Mouse (Mus musculus) adrenal gland, adult 18-20 months (tissue): ENCODE data around the gene Nudt14. TPM values are rescaled to one million over a fixed set of nuclear protein-coding genes. Genes with fewer than 3 reads are reported as not detected.
A peak's percentile ranks its signal among the peaks of the same experiment; 100 is the strongest.

Experiments used
- DNase-seq, 2 experiments: peaks; one replicate each; pipeline ENCODE4 v3.0.0; 2021 to 2022; ENCODE audit warnings: low spot score in 2 of 2
- long read RNA-seq, 2 experiments: library from polyadenylated mRNA; stranded (forward); transcript quantifications; one replicate each; pipeline ENCODE4 v2.0.0; 2021
- total RNA-seq, 2 experiments: library from RNA; stranded (reverse); gene quantifications; 1 replicate in 1 of 2; 2 replicates in 1 of 2; pipeline ENCODE4 v1.2.3; 2021

The Nudt14 gene
- 10 to 100 TPM; 30.5 to 31.9 TPM for total RNA-seq
- long read RNA-seq, experiment 1, transcript Nudt14-202 (5 exons, 1,241 nt), result major isoform, 5 of 8 reads
- long read RNA-seq, experiment 1, partial matches to known transcripts, result 0 of 8 reads
- long read RNA-seq, experiment 1, other reads (novel, unspliced or antisense), result 0 of 8 reads
- long read RNA-seq, experiment 2, transcript Nudt14-202 (5 exons, 1,241 nt), result major isoform, 27 of 39 reads
- long read RNA-seq, experiment 2, transcript Nudt14-201 (5 exons, 734 nt), result minor isoform, 5 of 39 reads
- long read RNA-seq, experiment 2, partial matches to known transcripts, result 0 of 39 reads
- long read RNA-seq, experiment 2, other reads (novel, unspliced or antisense), result 4 of 39 reads

DNA sequence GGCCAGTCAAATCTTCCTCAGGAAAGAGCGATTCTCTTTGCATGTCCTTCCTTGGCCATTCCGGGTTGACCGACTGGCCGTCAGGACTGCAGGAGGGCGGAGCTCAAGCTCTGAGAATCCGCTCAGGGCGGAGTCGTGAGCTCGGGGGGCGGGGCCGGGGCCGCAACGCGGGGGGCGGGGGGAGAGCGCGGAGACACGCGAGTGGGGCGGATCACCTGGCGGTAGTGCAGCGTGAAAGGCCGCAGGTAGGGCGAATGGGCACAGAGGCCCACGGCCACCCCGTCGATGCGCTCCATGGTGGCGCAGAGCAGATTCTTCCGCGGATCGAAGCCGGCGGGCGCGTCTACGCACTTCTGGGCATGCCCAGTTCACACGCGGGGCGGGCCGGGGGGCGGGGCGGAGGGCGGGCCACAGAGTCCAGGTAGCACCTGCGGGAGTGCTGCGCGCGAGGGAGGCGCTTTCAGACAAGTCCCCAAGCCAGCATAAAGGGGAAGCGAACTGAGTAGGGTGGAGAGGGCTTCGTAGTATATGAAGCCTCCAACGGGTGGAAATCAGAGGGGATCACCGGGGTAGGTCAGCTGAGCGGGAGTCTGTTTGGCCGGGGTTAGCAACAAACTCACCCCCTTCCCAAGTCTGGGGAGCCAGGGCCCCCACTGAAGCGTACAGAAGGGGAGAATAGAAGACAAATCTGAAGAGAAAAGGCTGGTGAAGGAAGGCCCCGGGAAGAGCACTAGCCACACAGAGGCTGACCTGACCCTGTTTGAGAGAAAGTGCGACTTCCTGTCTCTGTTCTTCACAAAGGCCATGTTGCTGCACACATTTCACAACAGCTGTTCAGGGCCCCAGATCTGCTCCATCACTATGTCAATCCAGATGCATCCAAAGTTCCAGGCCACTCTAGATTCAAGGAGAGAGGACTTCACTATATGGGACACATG lies at the start of gene Nudt14:
Gene Nudt14 (minus strand): TSS at position 349 of the 938 bp plus-strand sequence.
- DNase-seq, result peak; percentile 73 to 75

DNA sequence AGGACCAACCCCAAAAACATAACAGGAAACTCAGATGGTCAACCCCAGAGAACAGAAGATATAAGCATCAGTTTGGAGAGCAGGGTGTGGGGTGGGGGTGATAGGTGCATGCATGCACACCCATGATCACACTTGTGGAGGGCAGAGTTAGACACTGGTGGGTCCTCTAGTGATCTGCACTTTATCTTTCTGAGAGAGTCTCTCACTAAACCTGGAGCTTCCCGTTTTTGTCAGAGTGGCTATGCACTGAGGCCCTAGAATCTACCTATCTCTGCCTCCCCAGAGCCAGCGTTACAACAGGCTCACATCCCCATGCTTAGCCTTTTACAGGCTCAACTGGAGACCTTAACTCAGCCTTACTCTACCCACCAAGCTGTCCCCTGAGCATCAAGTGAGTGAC lies 49.5 kb upstream of the Nudt14 start:
- DNase-seq, result no peak

DNA sequence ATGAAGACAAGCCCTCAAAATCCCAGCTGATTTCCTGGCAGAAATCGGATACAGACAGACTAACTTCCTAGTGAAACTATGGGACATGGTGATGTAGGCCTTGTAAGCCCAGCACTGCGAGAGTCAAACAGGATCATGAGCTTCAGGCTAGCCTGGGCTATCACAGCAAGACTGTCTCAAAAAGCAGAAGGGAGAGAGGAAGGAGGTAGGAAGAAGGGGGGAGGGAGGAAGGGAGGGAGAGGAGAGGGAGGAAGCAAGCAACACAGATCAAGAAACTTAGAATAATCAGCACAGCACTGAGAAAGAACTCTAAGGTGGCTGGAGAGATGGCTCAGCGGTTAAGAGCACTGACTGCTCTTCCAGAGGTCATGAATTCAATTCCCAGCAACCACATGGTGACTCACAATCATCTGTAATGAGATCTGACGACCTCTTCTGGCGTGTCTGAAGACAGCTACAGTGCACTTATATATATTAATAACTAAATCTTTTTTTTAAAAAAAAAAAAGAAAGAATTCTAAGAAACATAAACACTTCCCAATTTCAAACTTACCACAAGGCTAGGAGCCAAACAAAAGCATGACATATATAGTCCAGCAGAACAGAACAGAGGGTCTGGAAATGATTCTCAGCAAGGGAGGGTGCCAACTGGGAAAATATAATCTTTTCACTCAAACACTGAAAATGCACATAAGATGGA lies 48.9 kb upstream of the Nudt14 start:
- no peak for DNase-seq

DNA sequence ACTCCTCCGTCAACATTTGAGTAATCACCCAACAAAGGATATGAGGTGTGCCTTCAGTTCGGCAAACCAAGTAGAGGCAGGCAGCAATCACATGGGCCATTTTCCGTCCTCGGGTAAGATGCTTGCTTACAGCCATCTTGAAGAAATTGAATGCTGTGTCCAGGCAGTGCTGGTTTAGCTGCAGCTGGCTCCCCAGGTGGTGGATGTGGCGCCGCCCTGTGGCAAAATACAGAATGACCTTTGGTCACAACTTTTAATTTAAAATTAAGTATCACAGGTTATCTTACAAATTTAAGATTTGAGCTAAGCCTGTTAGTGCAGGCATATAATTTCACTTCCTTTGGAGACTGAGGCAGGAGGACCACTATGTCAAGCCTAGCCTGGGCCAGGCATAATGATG lies 46.0 kb upstream of the Nudt14 start:
- DNase-seq, result peak; percentile 27 to 45

DNA sequence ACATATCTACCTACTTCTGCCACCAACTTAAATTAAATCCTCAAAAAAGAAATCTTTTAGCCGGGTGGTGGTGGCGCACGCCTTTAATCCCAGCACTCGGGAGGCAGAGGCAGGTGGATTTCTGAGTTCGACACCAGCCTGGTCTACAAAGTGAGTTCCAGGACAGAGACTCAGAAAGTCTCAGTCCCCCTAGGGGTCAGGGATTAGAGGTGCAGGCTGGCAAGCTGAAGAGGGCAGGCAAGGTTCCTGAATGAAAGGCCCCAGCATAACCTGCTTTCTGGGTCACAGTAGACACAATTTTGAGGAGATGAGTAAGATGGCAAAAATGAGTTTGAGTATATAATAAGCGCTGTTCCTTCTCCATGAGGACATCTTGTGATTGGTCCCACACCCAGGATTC lies 43.4 kb upstream of the Nudt14 start:
- DNase-seq, result no peak

DNA sequence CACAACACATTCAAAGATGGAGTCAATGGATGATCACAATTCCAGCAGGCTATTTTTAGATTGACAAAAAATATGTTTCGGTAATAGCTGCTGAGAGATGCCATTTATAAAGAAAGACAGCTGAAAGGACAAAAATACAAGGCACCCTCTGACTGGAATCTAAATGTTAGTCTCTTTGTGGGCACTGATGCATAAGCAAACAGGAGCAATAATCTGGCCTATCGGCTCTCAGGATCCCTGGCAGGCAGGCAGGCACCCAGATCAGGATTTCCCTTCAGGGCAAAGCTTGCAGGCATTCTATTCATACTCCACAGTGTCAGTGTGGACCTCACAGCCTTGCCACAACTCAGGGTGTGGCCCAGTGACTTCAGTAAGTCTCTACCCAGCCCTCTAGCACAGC lies 40.1 kb upstream of the Nudt14 start:
- no peak for DNase-seq

DNA sequence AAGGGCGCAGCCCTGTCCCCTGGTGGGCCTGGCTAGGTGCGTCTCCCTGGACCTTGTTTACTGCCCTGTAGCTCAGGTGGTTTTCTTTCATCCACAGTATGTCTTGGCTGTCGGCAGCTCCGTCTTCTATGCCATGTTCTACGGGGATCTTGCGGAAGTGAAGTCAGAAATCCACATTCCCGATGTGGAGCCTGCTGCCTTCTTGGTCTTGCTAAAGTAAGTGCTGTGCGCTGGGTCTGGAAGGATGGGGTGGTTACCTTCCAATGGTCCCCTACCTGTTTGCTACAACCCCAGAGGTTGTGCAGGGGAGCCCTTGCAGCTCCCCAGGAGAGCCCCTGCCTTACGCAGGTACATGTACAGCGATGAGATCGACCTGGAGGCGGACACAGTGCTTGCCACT lies 35.2 kb upstream of the Nudt14 start:
- no peak for DNase-seq

DNA sequence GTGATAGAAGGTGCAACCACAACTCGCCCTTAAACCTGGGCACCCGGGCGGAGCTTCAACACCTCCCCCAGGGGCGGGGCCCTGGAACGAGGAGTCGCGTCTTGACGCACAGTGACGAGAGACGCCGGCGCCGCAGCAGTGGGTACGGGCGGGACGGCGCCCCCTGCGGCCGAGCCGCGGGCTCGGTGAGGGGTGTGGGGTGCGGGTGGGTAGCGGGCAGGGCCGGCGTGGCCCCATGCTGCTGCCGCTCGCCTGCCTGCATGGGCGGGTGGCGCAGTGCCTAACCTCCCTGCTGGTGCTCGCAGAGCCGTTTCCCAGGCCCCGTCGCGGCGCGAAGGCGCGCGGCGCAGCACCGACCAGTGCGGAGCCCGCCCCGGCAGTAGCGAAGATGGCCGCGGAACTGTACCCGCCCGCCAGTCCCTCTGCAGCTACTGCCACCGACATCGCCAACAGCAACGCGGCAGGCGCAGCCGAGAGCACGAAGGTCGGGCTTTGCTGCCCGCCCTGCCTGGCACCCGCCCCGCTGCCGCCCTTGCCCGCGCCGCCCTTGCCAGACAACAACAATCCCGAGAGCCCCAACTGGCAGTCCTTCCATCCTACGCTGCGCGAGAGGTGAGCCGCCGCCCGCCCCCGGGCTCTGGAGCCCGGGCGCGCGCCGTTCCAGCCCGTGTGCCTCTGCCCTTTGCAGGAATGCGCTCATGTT lies 34.6 kb upstream of the Nudt14 start, which contains the start of gene Btbd6:
Gene Btbd6 (plus strand): TSS at position 112 of the 703 bp plus-strand sequence.
- DNase-seq, result peak; percentile 84 to 86

DNA sequence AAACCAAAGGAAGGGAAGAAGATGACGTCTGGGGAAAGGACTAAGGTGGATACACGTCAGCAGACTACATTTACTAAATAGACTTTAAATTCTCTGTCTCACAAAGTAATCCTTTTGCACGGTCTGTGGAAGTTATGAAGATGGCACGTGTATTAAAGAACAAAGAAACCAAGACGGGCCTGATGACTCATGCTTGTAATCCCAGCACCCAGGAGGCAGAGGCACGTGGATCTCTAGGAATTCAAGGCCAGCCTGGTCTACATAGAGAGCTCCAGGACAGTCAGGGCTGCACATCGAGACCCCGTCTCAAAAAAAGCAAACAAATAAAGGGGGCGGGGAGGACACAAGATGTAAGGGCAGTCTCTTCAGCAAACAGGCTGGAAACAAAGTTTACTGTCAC lies 32.8 kb upstream of the Nudt14 start:
- no peak for DNase-seq

DNA sequence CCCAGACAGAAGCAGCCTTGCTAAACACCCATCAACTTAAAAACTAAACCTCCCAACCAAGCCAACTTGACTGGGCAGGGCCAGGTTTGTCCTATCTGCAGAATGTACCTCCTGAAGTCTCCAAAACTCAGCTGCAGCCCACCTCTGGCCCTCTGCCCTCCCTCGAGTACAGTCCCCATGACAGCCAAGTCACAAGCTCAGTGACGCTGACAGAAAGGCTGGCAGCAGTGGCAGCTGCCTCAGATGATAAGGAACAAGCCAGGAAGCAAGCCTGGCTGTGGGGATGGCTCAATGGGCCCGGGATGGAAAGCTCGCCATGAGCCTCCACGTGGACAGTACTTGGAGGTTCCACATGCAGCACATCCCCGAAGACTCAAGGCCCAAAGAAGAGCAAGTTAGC lies 27.7 kb upstream of the Nudt14 start:
- DNase-seq, result no peak

DNA sequence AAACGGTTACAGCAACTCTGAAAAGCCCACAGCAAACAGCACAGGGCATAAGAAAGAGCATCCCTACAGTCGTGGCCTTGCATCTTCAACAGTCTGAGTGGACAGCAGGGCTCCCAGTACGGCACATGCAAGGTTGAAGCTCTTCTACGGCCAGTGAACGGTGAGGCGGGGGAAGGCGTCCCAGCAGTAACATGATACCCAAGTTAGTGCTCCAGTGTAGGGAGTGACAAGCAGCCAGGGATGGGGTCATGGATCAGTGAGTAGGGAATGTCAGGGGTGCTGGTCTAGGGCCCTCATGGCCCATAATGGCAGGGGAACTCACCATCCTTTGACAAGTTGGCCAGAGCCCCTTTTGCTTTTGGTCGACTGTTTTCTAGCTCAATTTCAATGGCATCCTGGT lies 27.0 kb upstream of the Nudt14 start:
- no peak for DNase-seq

DNA sequence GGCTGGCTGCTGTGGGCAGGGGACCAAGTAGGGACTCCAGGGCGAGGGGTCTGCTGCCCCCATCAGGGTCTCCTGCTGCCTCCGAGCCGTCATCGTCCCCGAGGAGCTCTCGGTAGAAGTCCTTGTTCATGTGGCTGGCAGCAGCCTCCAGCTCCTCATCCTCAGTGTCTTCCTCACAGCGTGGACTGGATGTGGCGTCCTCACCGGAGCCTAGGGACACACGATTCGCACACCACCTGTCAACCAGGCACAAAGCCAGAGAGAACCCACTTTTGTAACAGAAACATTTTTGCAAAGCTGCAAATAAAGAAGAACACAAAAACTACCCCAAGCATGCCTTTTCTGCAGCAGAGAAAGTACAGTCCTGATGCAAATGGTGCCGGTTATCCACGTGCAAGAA lies 23.9 kb upstream of the Nudt14 start:
- no peak for DNase-seq

DNA sequence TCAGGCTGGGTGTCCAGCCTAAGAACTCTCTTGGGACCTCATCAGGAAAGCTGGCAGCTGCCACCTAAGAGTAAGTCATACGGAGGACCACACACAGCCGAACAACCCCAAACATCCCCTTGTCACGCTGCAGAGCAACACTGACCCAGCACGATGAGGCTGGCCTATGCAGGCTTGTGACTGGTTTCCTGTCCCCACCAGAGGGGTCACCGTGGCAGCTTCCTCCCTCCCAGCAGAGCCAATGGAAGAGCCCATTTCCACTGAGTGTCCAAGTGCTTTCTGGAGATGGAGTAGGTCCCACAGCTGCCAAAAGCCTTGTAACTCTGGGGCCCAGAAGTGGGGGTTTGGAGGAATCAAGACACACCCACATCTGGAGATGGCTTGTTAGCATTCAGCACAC lies 19.9 kb upstream of the Nudt14 start:
- no peak for DNase-seq

DNA sequence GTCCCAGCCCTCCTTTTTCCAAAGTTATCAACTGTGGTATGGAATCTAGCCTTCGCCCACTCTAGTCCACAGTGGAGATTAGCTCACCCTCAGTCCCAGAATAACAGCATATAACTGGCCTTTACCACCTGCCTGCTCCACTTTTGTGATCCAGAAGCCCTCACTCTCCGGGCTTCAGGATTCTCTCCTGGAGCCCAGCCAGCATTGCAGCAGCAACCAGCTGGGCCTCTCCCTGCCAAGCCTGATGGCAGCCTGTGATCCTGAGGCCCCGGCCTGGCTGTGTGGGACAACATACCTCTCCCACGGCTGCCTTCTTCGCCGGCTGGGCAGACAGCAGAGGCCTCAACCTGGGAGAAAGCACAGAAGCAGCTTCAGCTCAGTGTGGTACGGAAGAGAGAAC lies 19.5 kb upstream of the Nudt14 start:
- no peak for DNase-seq

DNA sequence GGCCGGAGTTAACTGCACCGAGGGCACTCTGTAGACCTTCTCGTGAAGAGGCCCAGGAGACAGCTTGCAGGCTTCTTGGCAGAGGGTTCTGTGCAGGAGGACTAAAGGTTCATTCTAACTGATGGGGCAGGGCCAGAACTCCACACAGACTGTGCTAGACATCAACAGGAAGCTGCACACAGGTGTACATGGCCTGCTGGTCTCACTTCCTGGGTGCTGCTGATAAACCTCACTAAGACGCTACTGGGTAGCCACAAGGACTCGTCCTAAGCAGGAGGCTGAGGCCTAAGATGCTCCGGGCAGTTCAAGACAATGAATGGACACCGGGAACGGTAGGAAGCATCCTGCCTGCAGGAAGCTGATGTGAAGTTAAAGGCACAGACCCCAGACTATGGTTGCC lies 17.5 kb upstream of the Nudt14 start:
- no peak for DNase-seq

DNA sequence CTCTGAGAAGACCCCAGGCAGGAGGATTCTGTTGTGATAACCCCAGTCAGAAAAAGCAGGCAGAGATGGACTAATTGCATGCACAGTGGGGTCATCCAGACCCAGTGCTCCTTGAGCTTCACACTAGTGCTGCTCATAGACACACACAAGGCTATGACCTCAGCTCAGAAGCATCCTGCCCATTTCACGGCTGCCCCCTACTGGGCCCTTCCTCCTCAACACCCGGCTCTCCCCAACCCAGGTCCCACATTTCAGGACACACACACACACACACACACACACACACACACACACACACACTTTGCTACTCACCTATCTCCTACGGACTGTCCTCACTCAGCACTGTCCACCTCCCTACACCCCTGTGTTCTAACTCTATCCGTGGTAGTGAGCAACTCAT lies 16.4 kb upstream of the Nudt14 start:
- DNase-seq, result peak; percentile 50 to 55

DNA sequence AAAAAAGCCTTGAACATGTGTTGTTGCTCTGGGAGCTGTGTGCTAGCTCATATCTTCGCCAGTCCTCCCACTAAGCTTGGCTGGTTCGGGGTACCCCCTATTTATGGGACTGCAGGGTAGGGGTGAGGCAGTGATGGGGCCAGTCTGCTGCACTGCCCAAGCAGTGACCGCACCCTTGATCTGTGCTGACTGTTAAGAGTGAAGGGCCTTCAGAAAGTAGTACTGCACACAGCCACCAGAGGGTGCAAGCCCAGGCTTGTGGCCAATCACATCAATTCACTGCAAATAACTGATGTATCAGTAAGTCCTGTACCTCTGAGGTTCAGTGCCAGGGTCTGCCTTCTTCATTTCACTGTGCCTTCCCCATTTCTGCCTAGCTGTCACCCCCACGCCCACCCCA lies 13.9 kb upstream of the Nudt14 start:
- DNase-seq, result peak; percentile 74 to 78

DNA sequence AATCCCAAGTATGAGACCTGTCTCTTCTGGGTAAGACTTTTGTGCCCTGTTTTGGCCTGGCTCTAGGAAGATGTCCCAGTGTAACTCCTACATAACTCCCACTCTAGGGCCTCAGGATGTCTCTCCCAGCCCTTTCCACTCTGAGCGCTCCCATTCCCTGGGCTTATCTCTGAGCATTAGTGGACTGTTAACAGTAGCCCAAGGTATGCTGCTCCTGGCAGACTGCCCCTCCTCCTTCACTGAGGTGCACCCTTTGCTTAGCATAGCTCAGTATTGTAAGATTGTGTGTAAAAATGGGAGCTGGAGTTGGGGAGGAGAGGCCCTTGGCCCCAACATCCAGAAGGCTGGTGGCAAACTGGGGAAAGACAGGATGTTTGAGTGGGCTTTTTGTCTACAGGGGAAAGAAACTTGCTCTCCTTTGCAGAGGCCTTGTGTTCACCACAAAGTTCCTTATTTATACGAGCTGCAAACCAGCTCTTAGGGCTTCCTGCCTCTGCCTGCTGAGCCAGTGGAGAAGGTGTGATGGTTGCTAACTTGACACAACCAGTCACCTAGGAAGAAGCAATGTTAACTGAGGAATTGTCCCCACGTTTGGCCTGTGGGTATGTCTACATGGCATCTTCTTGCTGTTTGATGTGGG lies 11.1 kb upstream of the Nudt14 start:
- DNase-seq, result no peak

DNA sequence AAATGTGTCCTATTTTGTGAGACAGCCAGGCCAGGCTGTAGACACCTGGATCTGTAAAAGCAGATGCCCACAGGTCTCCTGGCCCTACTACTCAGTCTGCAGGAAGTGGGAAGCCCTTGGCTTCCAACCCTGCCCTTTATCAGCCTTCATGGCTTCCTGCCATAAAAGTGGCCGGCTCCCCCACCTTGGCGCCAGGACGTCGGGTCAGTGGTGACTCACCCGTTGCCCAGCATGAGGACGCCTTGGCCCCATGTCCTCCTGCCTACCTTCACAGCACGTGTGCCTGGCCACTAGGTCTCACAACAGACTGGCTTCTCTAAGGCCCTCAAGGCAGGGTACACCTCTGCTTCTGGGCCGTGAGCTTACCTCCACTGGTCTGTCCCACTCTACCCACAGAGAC lies 10.5 kb upstream of the Nudt14 start:
- peak; percentile 68 to 73 for DNase-seq

DNA sequence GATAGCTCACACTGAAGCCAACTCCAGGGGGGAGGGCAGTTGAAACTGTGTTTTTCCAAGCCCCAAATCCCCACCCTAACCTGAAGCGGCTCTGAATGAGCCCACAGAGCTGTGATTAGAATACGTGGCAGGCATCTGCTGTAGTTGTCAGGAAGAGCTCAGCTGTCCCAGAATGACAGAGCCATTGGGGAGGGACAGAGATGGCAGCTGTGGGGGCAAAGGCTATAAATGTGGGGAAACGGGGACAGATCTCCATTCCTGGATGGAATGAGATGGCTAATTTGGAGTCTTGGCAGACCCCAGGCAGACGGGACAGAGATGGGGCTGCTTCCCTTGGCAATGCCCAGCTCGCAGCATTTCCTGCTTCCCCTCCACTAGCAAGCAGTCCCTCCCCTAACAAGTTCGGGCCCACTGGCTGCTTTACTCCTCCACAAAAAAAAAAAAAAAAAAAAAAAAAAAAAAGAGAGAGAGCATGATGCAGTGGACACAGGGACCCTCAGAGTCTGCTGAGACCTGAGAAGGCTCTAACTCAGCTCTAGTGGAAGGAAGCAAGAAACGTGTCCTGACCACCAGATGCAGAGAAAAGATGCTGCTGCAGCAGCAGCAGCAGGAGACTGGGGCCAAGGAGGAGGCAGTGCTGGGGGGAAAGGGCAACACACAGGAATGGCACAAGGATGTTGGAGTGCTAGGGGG lies 9.4 kb upstream of the Nudt14 start:
- DNase-seq, result no peak
